Comparison of ENCODE assay signal across 8 mouse cellular contexts in the genomic region with DNA sequence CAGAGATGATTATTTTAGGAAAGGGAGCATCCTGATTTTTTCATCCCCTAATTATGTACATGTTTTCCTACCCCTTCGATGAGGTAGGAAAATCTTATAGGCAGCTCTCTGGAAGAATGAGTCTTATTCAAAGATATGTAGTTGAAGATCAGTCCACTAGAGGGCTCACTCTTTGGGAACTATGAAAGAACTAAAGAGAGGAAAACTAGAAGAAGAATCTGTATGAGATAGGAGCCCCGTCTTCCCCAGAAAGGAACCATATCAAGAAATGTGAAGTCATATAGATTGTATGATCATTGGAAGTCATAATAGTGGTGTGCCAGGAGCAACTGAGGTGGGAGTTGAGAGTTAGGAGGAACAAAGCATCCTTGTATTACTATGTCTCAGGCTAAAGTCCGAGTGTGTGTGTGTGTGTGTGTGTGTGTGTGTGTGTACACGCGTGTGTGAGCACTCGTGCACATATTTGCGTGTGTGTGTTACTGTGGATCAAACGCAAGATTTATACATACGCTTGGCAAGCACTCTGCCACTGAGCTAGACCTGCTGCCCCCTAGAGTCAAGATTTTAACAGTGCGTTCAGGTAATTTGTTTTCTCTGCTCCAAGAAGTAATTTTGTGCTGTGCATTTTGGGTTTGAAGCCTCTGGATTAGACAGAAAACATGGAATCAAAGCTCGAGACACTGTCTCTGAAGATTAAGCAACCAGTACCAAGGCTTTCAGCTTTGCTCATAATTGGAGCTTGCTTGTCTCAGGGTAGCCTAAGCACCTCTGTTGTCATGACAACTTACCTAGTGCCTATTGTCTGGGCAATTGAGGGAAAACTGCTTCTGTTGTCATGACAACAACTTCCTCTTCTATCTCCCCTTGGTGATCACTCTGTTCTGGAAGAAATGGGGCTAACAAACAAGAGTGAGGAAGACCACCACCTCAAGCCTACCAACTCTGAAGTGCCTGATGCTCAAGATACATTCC. TPM values are rescaled to one million over a fixed set of nuclear protein-coding genes. Genes with fewer than 3 reads are reported as not detected.
DNase-seq lines count a peak whose midpoint lies in the region; ATAC-seq and TF ChIP-seq lines count a peak whose summit lies in the region.

No protein-coding gene starts in this region.

- no peaks in the 10 kb centered on the region for H3K27me3 ChIP-seq in spleen, adult 2 months (ENCODE audit: control insufficient read depth, insufficient read depth, low read length)
- no peaks in the 10 kb centered on the region for H3K27me3 ChIP-seq in midbrain, postnatal 0 days (ENCODE audit: insufficient read depth, low read length)

- no peak overlapping the region for H3K4me2 ChIP-seq in midbrain, postnatal 0 days (ENCODE audit: low read depth, low read length, poor library complexity, severe bottlenecking)

- intact Hi-C loops in gastrocnemius, postnatal 14 days (cut with DNase I; ENCODE audit: low total_unique reads) = no loop called here

- peak; percentile 5; the same call in 1 of the 2 replicates for TF ChIP-seq CTCF in spleen, adult 2 months (IDR thresholded peaks at IDR 0.05; ENCODE audit: extremely low read depth, insufficient read depth, insufficient read length, insufficient replicate concordance)
- TF ChIP-seq CTCF in midbrain, postnatal 0 days (IDR thresholded peaks at IDR 0.05) = peak; percentile 66

- H3K27ac ChIP-seq in spleen, adult 2 months (ENCODE audit: insufficient read depth, low read length) = no peak overlapping the region
- 0 out of 2 replicates have a peak overlapping the region, but pooled peaks have one; percentile 18 for H3K27ac ChIP-seq in midbrain, postnatal 0 days (ENCODE audit: low read depth, low read length)

- no peaks in the 10 kb centered on the region; the same call in 1 of the 2 replicates for H3K4me1 ChIP-seq in spleen, adult 2 months (ENCODE audit: control insufficient read depth, insufficient read depth, insufficient read length)
- H3K4me1 ChIP-seq in midbrain, postnatal 0 days (ENCODE audit: insufficient read depth, low read length) = no peaks in the 10 kb centered on the region

- H3K9me3 ChIP-seq in midbrain, postnatal 0 days (ENCODE audit: low read length) = no peaks in the 10 kb centered on the region

- WGBS in spleen, adult 2 months = 63% methylated on average over 11 of the region's 11 CpGs
- WGBS in midbrain, postnatal 0 days = 59% methylated on average over 11 of the region's 11 CpGs

- no peak overlapping the region for H3K9ac ChIP-seq in midbrain, postnatal 0 days (replicated peaks; ENCODE audit: low read length, poor library complexity, severe bottlenecking)

- H3K36me3 ChIP-seq in spleen, adult 2 months (ENCODE audit: control insufficient read depth, insufficient read depth, low read length) = no peaks in the 10 kb centered on the region
- H3K36me3 ChIP-seq in midbrain, postnatal 0 days (ENCODE audit: insufficient read depth, low read length) = no peaks in the 10 kb centered on the region

- TF ChIP-seq POLR2A in spleen, adult 2 months (IDR thresholded peaks at IDR 0.05; ENCODE audit: low read depth, low read length) = no peak

- 0 out of 2 replicates have a peak, but pooled peaks have one; percentile 39 for ATAC-seq in erythroid progenitor cell, adult 5-6 weeks (replicated peaks; ENCODE audit: low FRiP score, poor library complexity, severe bottlenecking)
- peak; percentile 56 for ATAC-seq in midbrain, postnatal 0 days (ENCODE audit: low FRiP score)

- no peak overlapping the region for H3K4me3 ChIP-seq in spleen, adult 2 months (ENCODE audit: extremely low read depth, insufficient read depth, insufficient read length)
- H3K4me3 ChIP-seq in midbrain, postnatal 0 days (ENCODE audit: low read depth, low read length) = no peak overlapping the region

- peak; percentile 5 for DNase-seq in gastrocnemius, adult 18-20 months (ENCODE audit: low spot score)
- DNase-seq in gastrocnemius, postnatal 14 days = no peak
- no peak for DNase-seq in spleen, adult 2 months (ENCODE audit: low read depth in 1 of 2, low spot score in 2 of 2)
- no peak for DNase-seq in spleen, postnatal 36 days (ENCODE audit: low spot score in 2 of 2)
- DNase-seq in midbrain, postnatal 0 days (ENCODE audit: low spot score) = peak; percentile 60
- no peak for DNase-seq in gastrocnemius, postnatal 10 days
- no peak for DNase-seq in urinary bladder, postnatal 36 days (ENCODE audit: low spot score in 2 of 2)

RNA-seq across cellular contexts. Expression of gene Morf4l2, which starts 17.9 kb away (rescaled TPM):
- total RNA-seq in gastrocnemius, adult 18-20 months (2021) = 100 to 1,000 TPM; 140 to 171 TPM
- 100 to 1,000 TPM; 149 to 161 TPM for total RNA-seq in gastrocnemius, postnatal 14 days (2021)
- polyA plus RNA-seq in spleen, adult 2 months (2012; rRNA removed) = 10.9 and 13.4 TPM in 2 replicates
- total RNA-seq in erythroid progenitor cell, adult 5-6 weeks (2015; ENCODE audit: low replicate concordance) = 78.9 and 104 TPM in 2 replicates
- 158 and 191 TPM in 2 replicates for total RNA-seq in erythroid progenitor cell, adult 5-6 weeks (2017; ENCODE audit: low replicate concordance)
- 355 and 449 TPM in 2 replicates for total RNA-seq in midbrain, postnatal 0 days (2014; rRNA removed)
- 603 and 621 TPM in 2 replicates for polyA plus RNA-seq in midbrain, postnatal 0 days (2015; fragmentation: Nextera tagmentation; extraction: Ambion mirVana)
- total RNA-seq in gastrocnemius, postnatal 10 days (2021) = 100 to 1,000 TPM; 188 to 232 TPM

RNA-seq across cellular contexts. Expression of gene Glra4, which starts 18.6 kb away (rescaled TPM):
- not detected for total RNA-seq in gastrocnemius, adult 18-20 months (2021)
- total RNA-seq in gastrocnemius, postnatal 14 days (2021) = not detected
- not detected in 2 replicates for polyA plus RNA-seq in spleen, adult 2 months (2012; rRNA removed)
- total RNA-seq in erythroid progenitor cell, adult 5-6 weeks (2015; ENCODE audit: low replicate concordance) = not detected in 2 replicates
- not detected in 2 replicates for total RNA-seq in erythroid progenitor cell, adult 5-6 weeks (2017; ENCODE audit: low replicate concordance)
- 0.33 TPM in 1 of 2 replicates, not detected in the other for total RNA-seq in midbrain, postnatal 0 days (2014; rRNA removed)
- polyA plus RNA-seq in midbrain, postnatal 0 days (2015; fragmentation: Nextera tagmentation; extraction: Ambion mirVana) = not detected in 2 replicates
- not detected for total RNA-seq in gastrocnemius, postnatal 10 days (2021)

RNA-seq across cellular contexts. Expression of gene Tceal1, which starts 53.6 kb away (rescaled TPM):
- 1 to 10 TPM; 2.5 to 3.3 TPM for total RNA-seq in gastrocnemius, adult 18-20 months (2021)
- total RNA-seq in gastrocnemius, postnatal 14 days (2021) = 1 to 10 TPM; 2.6 to 2.8 TPM
- polyA plus RNA-seq in spleen, adult 2 months (2012; rRNA removed) = 0.16 and 0.25 TPM in 2 replicates
- not detected in 2 replicates for total RNA-seq in erythroid progenitor cell, adult 5-6 weeks (2015; ENCODE audit: low replicate concordance)
- not detected in 2 replicates for total RNA-seq in erythroid progenitor cell, adult 5-6 weeks (2017; ENCODE audit: low replicate concordance)
- 21.2 and 23.2 TPM in 2 replicates for total RNA-seq in midbrain, postnatal 0 days (2014; rRNA removed)
- polyA plus RNA-seq in midbrain, postnatal 0 days (2015; fragmentation: Nextera tagmentation; extraction: Ambion mirVana) = 24.0 and 28.0 TPM in 2 replicates
- total RNA-seq in gastrocnemius, postnatal 10 days (2021) = 1 to 10 TPM; 5.1 to 5.2 TPM

Comparison
In these comparisons a context has a peak if more than half of its experiments do, and no peak if none do; other contexts are left out.
1. DNase-seq: peak in gastrocnemius, adult 18-20 months (single experiment) and midbrain, postnatal 0 days (single experiment); none in gastrocnemius, postnatal 14 days (single experiment), spleen, adult 2 months (0 of 2), spleen, postnatal 36 days (0 of 2), gastrocnemius, postnatal 10 days (single experiment) and urinary bladder, postnatal 36 days (0 of 2).